Mouse (Mus musculus): ENCODE results near the gene Sin3b. TPM values are rescaled to one million over a fixed set of nuclear protein-coding genes. Genes with fewer than 3 reads are reported as not detected.

The Sin3b gene
- polyA plus RNA-seq, 1 experiment, result 117 TPM

- no peaks in the 10 kb centered on the region for H3K4me1 ChIP-seq (ENCODE audit: control insufficient read depth, insufficient read depth, low read length)
- TF ChIP-seq CTCF (IDR thresholded peaks at IDR 0.05; ENCODE audit: low read depth, low read length), result 0 out of 2 replicates have a peak, but pooled peaks have one; percentile 7
- TF ChIP-seq POLR2A (IDR thresholded peaks at IDR 0.05; ENCODE audit: borderline replicate concordance, low read depth, low read length), result no peak
- H3K27ac ChIP-seq (ENCODE audit: insufficient read depth, low read depth, low read length), result no peak overlapping the region
Measured at GRCm38 (mm10) chr8:72751126-72751525, 28.0 kb downstream of the Sin3b start.

GRCm38 (mm10) chr8:72752289-72752688, 29.2 kb downstream of the Sin3b start:
- Histone ChIP-seq H3K4me1 (ENCODE audit: control insufficient read depth, insufficient read depth, low read length) (no peaks in the 10 kb centered on the region), H3K4me3 (ENCODE audit: insufficient read depth, low read length) (no peak overlapping the region), H3K27ac (ENCODE audit: insufficient read depth, low read depth, low read length) (no peak overlapping the region)
- TF ChIP-seq CTCF (IDR thresholded peaks at IDR 0.05; ENCODE audit: low read depth, low read length) (no peak), POLR2A (IDR thresholded peaks at IDR 0.05; ENCODE audit: borderline replicate concordance, low read depth, low read length) (no peak)

More at GRCm38 (mm10) chr8:72751126-72751525, 28.0 kb downstream of the Sin3b start:
- no peak overlapping the region for H3K4me3 ChIP-seq (ENCODE audit: insufficient read depth, low read length)

GRCm38 (mm10) chr8:72753165-72753564, 30.1 kb downstream of the Sin3b start:
- Histone ChIP-seq H3K27ac (ENCODE audit: insufficient read depth, low read depth, low read length) (no peak overlapping the region), H3K4me3 (ENCODE audit: insufficient read depth, low read length) (no peak overlapping the region), H3K4me1 (ENCODE audit: control insufficient read depth, insufficient read depth, low read length) (no peaks in the 10 kb centered on the region)
- TF ChIP-seq CTCF (IDR thresholded peaks at IDR 0.05; ENCODE audit: low read depth, low read length), result no peak
- no peak for TF ChIP-seq POLR2A (IDR thresholded peaks at IDR 0.05; ENCODE audit: borderline replicate concordance, low read depth, low read length)

GRCm38 (mm10) chr8:72753781-72754180, 30.7 kb downstream of the Sin3b start:
- no peaks in the 10 kb centered on the region for H3K4me1 ChIP-seq (ENCODE audit: control insufficient read depth, insufficient read depth, low read length)
- TF ChIP-seq POLR2A (IDR thresholded peaks at IDR 0.05; ENCODE audit: borderline replicate concordance, low read depth, low read length) (no peak), CTCF (IDR thresholded peaks at IDR 0.05; ENCODE audit: low read depth, low read length) (no peak)

GRCm38 (mm10) chr8:72756031-72756430, 32.9 kb downstream of the Sin3b start:
- Histone ChIP-seq H3K4me1 (ENCODE audit: control insufficient read depth, insufficient read depth, low read length) (no peaks in the 10 kb centered on the region), H3K27ac (ENCODE audit: insufficient read depth, low read depth, low read length) (no peak overlapping the region), H3K4me3 (ENCODE audit: insufficient read depth, low read length) (no peak overlapping the region)
- TF ChIP-seq CTCF (IDR thresholded peaks at IDR 0.05; ENCODE audit: low read depth, low read length), result no peak
- no peak for TF ChIP-seq POLR2A (IDR thresholded peaks at IDR 0.05; ENCODE audit: borderline replicate concordance, low read depth, low read length)

More at GRCm38 (mm10) chr8:72753781-72754180, 30.7 kb downstream of the Sin3b start:
- Histone ChIP-seq H3K27ac (ENCODE audit: insufficient read depth, low read depth, low read length) (no peak overlapping the region), H3K4me3 (ENCODE audit: insufficient read depth, low read length) (no peak overlapping the region)

- H3K4me1 ChIP-seq (ENCODE audit: control insufficient read depth, insufficient read depth, low read length), result 0 out of 2 replicates have a peak, but pooled peaks cover 2% of the 10 kb centered on the region
- H3K4me3 ChIP-seq (ENCODE audit: insufficient read depth, low read length), result no peak overlapping the region
- TF ChIP-seq CTCF (IDR thresholded peaks at IDR 0.05; ENCODE audit: low read depth, low read length) (no peak), POLR2A (IDR thresholded peaks at IDR 0.05; ENCODE audit: borderline replicate concordance, low read depth, low read length) (no peak)
- no peak overlapping the region for H3K27ac ChIP-seq (ENCODE audit: insufficient read depth, low read depth, low read length)
Measured at GRCm38 (mm10) chr8:72756771-72757390, 33.8 kb downstream of the Sin3b start.

GRCm38 (mm10) chr8:72757426-72758195, 34.5 kb downstream of the Sin3b start:
- 0 out of 2 replicates have a peak, but pooled peaks cover 2% of the 10 kb centered on the region for H3K4me1 ChIP-seq (ENCODE audit: control insufficient read depth, insufficient read depth, low read length)
- no peak overlapping the region for H3K4me3 ChIP-seq (ENCODE audit: insufficient read depth, low read length)
- no peak for TF ChIP-seq CTCF (IDR thresholded peaks at IDR 0.05; ENCODE audit: low read depth, low read length)
- TF ChIP-seq POLR2A (IDR thresholded peaks at IDR 0.05; ENCODE audit: borderline replicate concordance, low read depth, low read length), result no peak
- no peak overlapping the region for H3K27ac ChIP-seq (ENCODE audit: insufficient read depth, low read depth, low read length)

- Histone ChIP-seq H3K4me3 (ENCODE audit: insufficient read depth, low read length) (no peak overlapping the region), H3K4me1 (ENCODE audit: control insufficient read depth, insufficient read depth, low read length) (0 out of 2 replicates have a peak, but pooled peaks cover 2% of the 10 kb centered on the region), H3K27ac (ENCODE audit: insufficient read depth, low read depth, low read length) (no peak overlapping the region)
- TF ChIP-seq CTCF (IDR thresholded peaks at IDR 0.05; ENCODE audit: low read depth, low read length) (no peak), POLR2A (IDR thresholded peaks at IDR 0.05; ENCODE audit: borderline replicate concordance, low read depth, low read length) (no peak)
Measured at GRCm38 (mm10) chr8:72758310-72758709, 35.2 kb downstream of the Sin3b start.

- H3K4me3 ChIP-seq (ENCODE audit: insufficient read depth, low read length), result no peak overlapping the region
- H3K27ac ChIP-seq (ENCODE audit: insufficient read depth, low read depth, low read length), result no peak overlapping the region
- 0 out of 2 replicates have a peak, but pooled peaks cover 2% of the 10 kb centered on the region for H3K4me1 ChIP-seq (ENCODE audit: control insufficient read depth, insufficient read depth, low read length)
- TF ChIP-seq CTCF (IDR thresholded peaks at IDR 0.05; ENCODE audit: low read depth, low read length) (no peak), POLR2A (IDR thresholded peaks at IDR 0.05; ENCODE audit: borderline replicate concordance, low read depth, low read length) (no peak)
Measured at GRCm38 (mm10) chr8:72760216-72760615, 37.1 kb downstream of the Sin3b start.

All from bone marrow macrophage, adult 2 months (primary cell).